Mouse (Mus musculus) lung, adult 18-20 months (tissue): ENCODE results near the gene Tmprss2.

Experiments
- DNase-seq, 2 experiments: peaks; one replicate each; pipeline ENCODE4 v3.0.0; 2022; ENCODE audit warnings: mixed read lengths in 2 of 2

Tmprss2 gene

GRCm38 (mm10) chr16:97610939-97611338, at the start of gene Tmprss2:
TSS of gene Tmprss2 (minus strand) at chr16:97611195.
- peak; percentile 89 to 92 for DNase-seq

GRCm38 (mm10) chr16:97659225-97659658, 48.2 kb upstream of the Tmprss2 start:
- DNase-seq = no peak

- peak; percentile 63 to 70 for DNase-seq
Observed at GRCm38 (mm10) chr16:97658481-97658880, 47.5 kb upstream of the Tmprss2 start.

GRCm38 (mm10) chr16:97655800-97656199, 44.8 kb upstream of the Tmprss2 start:
- DNase-seq = peak; percentile 69 to 79

GRCm38 (mm10) chr16:97649522-97650188, 38.7 kb upstream of the Tmprss2 start:
- no peak for DNase-seq

GRCm38 (mm10) chr16:97644681-97645080, 33.7 kb upstream of the Tmprss2 start:
- DNase-seq = no peak

- no peak for DNase-seq
Observed at GRCm38 (mm10) chr16:97639630-97640029, 28.6 kb upstream of the Tmprss2 start.

GRCm38 (mm10) chr16:97632880-97633484, 22.0 kb upstream of the Tmprss2 start:
- peak; percentile 65 to 76 for DNase-seq

- DNase-seq = no peak
Observed at GRCm38 (mm10) chr16:97623166-97623565, 12.2 kb upstream of the Tmprss2 start.

- peak; percentile 26 to 37 for DNase-seq
Observed at GRCm38 (mm10) chr16:97622383-97622889, 11.4 kb upstream of the Tmprss2 start.

GRCm38 (mm10) chr16:97618285-97618684, 7.3 kb upstream of the Tmprss2 start:
- no peak for DNase-seq

GRCm38 (mm10) chr16:97612009-97612408, 1.0 kb upstream of the Tmprss2 start:
- no peak for DNase-seq

- peak; percentile 44 to 60 for DNase-seq
Observed at GRCm38 (mm10) chr16:97610246-97610645, 749 bp downstream of the Tmprss2 start.

- peak in 1 of 2 experiments; percentile 3 for DNase-seq
Observed at GRCm38 (mm10) chr16:97609676-97610075, 1.3 kb downstream of the Tmprss2 start.

GRCm38 (mm10) chr16:97607956-97608355, 3.0 kb downstream of the Tmprss2 start:
- no peak for DNase-seq

- DNase-seq = peak; percentile 12 to 29
Observed at GRCm38 (mm10) chr16:97606829-97607228, 4.2 kb downstream of the Tmprss2 start.

- DNase-seq = no peak
Observed at GRCm38 (mm10) chr16:97605957-97606721, 4.9 kb downstream of the Tmprss2 start.

GRCm38 (mm10) chr16:97602256-97602655, 8.7 kb downstream of the Tmprss2 start:
- peak; percentile 70 to 81 for DNase-seq

GRCm38 (mm10) chr16:97600591-97600990, 10.4 kb downstream of the Tmprss2 start:
- DNase-seq = no peak

GRCm38 (mm10) chr16:97598046-97598445, 12.9 kb downstream of the Tmprss2 start:
- DNase-seq = no peak

- peak; percentile 17 to 45 for DNase-seq
Observed at GRCm38 (mm10) chr16:97593816-97594509, 17.0 kb downstream of the Tmprss2 start.

- peak; percentile 82 to 87 for DNase-seq
Observed at GRCm38 (mm10) chr16:97593057-97593456, 17.9 kb downstream of the Tmprss2 start.

- no peak for DNase-seq
Observed at GRCm38 (mm10) chr16:97591512-97591911, 19.5 kb downstream of the Tmprss2 start.
